Mouse (Mus musculus) kidney, postnatal 0 days (tissue): Measurements from ENCODE around the gene Cradd. TPM values are rescaled to one million over a fixed set of nuclear protein-coding genes. Genes with fewer than 3 reads are reported as not detected.

Experiments
- ATAC-seq: fragments of 200-750 bp; cut with Nextera tagmentation; replicated peaks from 2 replicates; pipeline ENCODE4 v1.8.0; 2017; ENCODE audit warnings: low read depth, moderate number of reproducible peaks, moderate TSS enrichment, moderate library complexity; ENCODE audit not compliant: low FRiP score
- DNase-seq: peaks from one replicate; pipeline ENCODE4 v3.0.0-alpha.2; 2016; ENCODE audit warnings: low spot score
- H3K27ac ChIP-seq: fragments of 300-500 bp; sonication (generic); 2 replicates; pipeline ENCODE4 v1.5.1; 2014; ENCODE audit warnings: mild to moderate bottlenecking
- H3K27me3 ChIP-seq: fragments of 300-500 bp; sonication (generic); 2 replicates; pipeline ENCODE4 v1.6.1; 2014; ENCODE audit warnings: low read length, mixed read lengths; ENCODE audit not compliant: insufficient read depth
- H3K36me3 ChIP-seq: fragments of 300-500 bp; sonication (generic); 2 replicates; pipeline ENCODE4 v1.6.1; 2014; ENCODE audit warnings: low read length, mixed read lengths; ENCODE audit not compliant: insufficient read depth
- H3K4me1 ChIP-seq: fragments of 300-500 bp; sonication (generic); replicated peaks from 2 replicates; pipeline ENCODE4 v1.6.1; 2014; ENCODE audit warnings: antibody characterized with exemption, low read length, mixed read lengths; ENCODE audit not compliant: insufficient read depth
- H3K4me2 ChIP-seq: fragments of 300-500 bp; sonication (generic); 2 replicates; pipeline ENCODE4 v1.6.1; 2014; ENCODE audit warnings: mild to moderate bottlenecking, low read length, moderate library complexity, mixed read lengths
- H3K4me3 ChIP-seq: fragments of 300-500 bp; sonication (generic); replicated peaks from 2 replicates; pipeline ENCODE4 v1.5.1; 2014; ENCODE audit warnings: low read depth, low read length
- H3K9ac ChIP-seq: fragments of 300-500 bp; sonication (generic); 2 replicates; pipeline ENCODE4 v1.6.1; 2014; ENCODE audit warnings: low read depth, low read length
- H3K9me3 ChIP-seq: fragments of 300-500 bp; sonication (generic); replicated peaks from 2 replicates; pipeline ENCODE4 v1.6.1; 2016; ENCODE audit warnings: low read length, inconsistent platforms, mixed read lengths
- CTCF ChIP-seq: IDR thresholded peaks from 2 replicates; pipeline ENCODE4 v1.5.1; 2016; ENCODE audit warnings: antibody characterized with exemption, low read depth, mild to moderate bottlenecking, moderate library complexity
- WGBS: fragments of 180-500 bp; shearing (Covaris S2); extraction: QIAGEN DNeasy Blood & Tissue Kit; methylation state at CpG from one replicate; pipeline ENCODE4 v1.1.7; 2014; 5-methylcytosine and 5-hydroxymethylcytosine counted together
- polyA plus RNA-seq: library from polyadenylated mRNA; unstranded; fragments of >200 nt; fragmentation: Nextera tagmentation; extraction: Ambion mirVana; gene quantifications from 2 replicates; pipeline ENCODE4 v1.2.1, GENCODE M21; 2015

Cradd gene
- polyA plus RNA-seq, 1 experiment from 2014 or later, result 10.5 TPM

GRCm38 (mm10) chr10:95367241-95367640 lies 43.3 kb upstream of the Cradd start:
- 76% methylated on average over 7 of the region's 7 CpGs for WGBS
- no peak overlapping the region for H3K4me3 ChIP-seq
- no peak overlapping the region for H3K27ac ChIP-seq
- no peak overlapping the region for H3K4me2 ChIP-seq
- no peak overlapping the region for H3K9ac ChIP-seq
- DNase-seq (no peak), ATAC-seq (no peak)
- no peaks in the 10 kb centered on the region for H3K4me1 ChIP-seq
- no peaks in the 10 kb centered on the region for H3K9me3 ChIP-seq
- no peaks in the 10 kb centered on the region for H3K36me3 ChIP-seq
- H3K27me3 ChIP-seq, result no peaks in the 10 kb centered on the region
- no peak for TF ChIP-seq CTCF

DNA sequence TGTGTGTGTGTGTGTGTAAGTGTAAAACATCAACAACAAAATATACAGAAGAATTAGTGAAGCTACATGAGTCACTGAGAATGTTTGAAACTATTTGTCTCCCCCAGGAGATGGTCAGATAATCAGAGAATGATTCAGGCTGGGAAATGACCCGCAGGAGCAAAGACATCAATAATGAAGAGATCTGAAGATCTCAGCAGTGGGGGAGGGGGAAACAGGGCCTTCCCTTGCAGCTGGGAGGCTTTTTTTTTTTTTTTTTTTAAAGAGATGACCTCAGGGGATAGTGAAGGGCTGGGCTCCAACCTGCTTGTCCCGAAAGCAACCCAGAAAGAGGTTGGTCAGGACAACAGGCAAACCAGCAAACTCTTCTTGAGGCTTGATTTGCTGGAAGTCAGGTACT lies 38.4 kb upstream of the Cradd start:
- no peaks in the 10 kb centered on the region for H3K36me3 ChIP-seq
- no peak overlapping the region for H3K4me3 ChIP-seq
- H3K9ac ChIP-seq, result no peak overlapping the region
- WGBS, result 33% methylated on average over 2 of the region's 2 CpGs
- DNase-seq, result peak; percentile 11
- TF ChIP-seq CTCF, result no peak
- H3K4me2 ChIP-seq, result no peak overlapping the region
- H3K9me3 ChIP-seq, result no peaks in the 10 kb centered on the region
- H3K4me1 ChIP-seq, result no peaks in the 10 kb centered on the region
- no peaks in the 10 kb centered on the region for H3K27me3 ChIP-seq
- no peak for ATAC-seq
- H3K27ac ChIP-seq, result no peak overlapping the region

GRCm38 (mm10) chr10:95361260-95361841 lies 37.4 kb upstream of the Cradd start:
- DNase-seq, result no peak
- no peak for TF ChIP-seq CTCF

DNA sequence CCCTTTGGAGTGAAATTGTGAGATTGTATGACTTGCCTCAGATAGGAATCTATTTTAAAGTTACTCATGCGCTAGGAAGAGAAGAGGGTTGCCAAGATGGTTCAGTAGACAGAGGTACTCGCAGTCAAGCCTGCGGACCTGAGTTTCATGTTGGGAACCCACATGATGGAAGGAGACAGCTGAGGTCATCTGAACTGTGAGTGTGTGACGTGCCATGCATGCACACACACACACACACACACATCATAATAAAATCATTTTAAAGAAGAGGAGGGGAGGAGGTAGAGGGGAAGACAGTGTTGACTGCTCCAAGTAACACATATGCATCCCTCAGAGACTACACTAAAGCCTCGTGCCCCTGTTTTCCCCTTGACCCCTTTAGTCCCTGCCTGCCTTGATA lies 36.1 kb upstream of the Cradd start:
- ATAC-seq (no peak), DNase-seq (no peak)
- H3K27me3 ChIP-seq, result no peaks in the 10 kb centered on the region
- no peak overlapping the region for H3K27ac ChIP-seq
- no peak overlapping the region for H3K4me3 ChIP-seq
- H3K9ac ChIP-seq, result no peak overlapping the region
- no peaks in the 10 kb centered on the region for H3K9me3 ChIP-seq
- WGBS, result 75% methylated on average over 5 of the region's 5 CpGs
- H3K36me3 ChIP-seq, result no peaks in the 10 kb centered on the region
- TF ChIP-seq CTCF, result no peak
- no peaks in the 10 kb centered on the region for H3K4me1 ChIP-seq
- H3K4me2 ChIP-seq, result no peak overlapping the region

More at GRCm38 (mm10) chr10:95361260-95361841, 37.4 kb upstream of the Cradd start:
- H3K4me3 ChIP-seq, result no peak overlapping the region
- H3K36me3 ChIP-seq, result no peaks in the 10 kb centered on the region
- no peaks in the 10 kb centered on the region for H3K4me1 ChIP-seq
- no peak for ATAC-seq
- no peak overlapping the region for H3K27ac ChIP-seq
- no peak overlapping the region for H3K4me2 ChIP-seq
- H3K9ac ChIP-seq, result no peak overlapping the region
- no peaks in the 10 kb centered on the region for H3K9me3 ChIP-seq
- H3K27me3 ChIP-seq, result no peaks in the 10 kb centered on the region
- WGBS, result 87% methylated on average over 12 of the region's 12 CpGs

DNA sequence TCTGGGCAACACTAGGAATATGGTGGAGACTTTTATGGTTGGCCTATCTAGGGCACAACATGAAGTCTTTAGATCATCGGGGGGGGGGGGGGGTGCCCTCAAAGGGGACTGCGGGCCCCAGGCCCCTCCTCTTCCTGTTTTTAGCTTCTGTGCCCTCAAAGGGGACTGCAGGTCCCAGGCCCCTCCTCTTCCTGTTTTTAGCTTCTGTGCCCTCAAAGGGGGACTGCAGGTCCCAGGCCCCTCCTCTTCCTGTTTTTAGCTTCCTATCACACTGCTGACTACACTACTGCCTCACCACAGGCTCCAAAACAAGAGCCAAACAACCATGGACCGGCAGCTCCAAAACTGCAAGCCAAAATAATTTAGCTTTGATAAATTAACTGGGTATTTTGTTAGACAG lies 33.8 kb upstream of the Cradd start:
- DNase-seq (no peak), ATAC-seq (no peak)
- Histone ChIP-seq H3K4me2 (no peak overlapping the region), H3K4me1 (no peaks in the 10 kb centered on the region), H3K9me3 (no peaks in the 10 kb centered on the region), H3K27ac (no peak overlapping the region), H3K27me3 (no peaks in the 10 kb centered on the region), H3K36me3 (no peaks in the 10 kb centered on the region), H3K4me3 (no peak overlapping the region), H3K9ac (no peak overlapping the region)
- WGBS, result 84% methylated on average over 3 of the region's 3 CpGs
- no peak for TF ChIP-seq CTCF

DNA sequence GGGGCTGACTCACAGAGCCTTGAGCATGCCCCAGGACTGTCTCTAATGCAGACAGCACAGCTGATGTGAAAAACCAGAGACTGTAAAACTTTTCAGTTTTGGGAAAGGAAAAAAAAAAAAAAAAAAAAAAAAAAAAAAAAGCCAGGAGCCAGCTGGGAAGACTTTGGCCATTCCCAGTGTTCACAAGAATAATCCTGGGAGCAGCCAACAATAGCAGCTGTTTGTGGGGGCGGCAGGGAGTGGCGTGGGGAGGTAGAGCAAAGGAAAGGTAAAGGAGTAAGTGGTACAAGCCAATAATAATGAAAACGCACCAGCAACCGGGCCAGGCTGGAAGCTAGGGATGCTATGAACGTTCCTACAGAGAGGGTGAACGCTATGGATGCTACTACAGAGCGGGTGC lies 32.8 kb upstream of the Cradd start:
- Histone ChIP-seq H3K4me1 (no peaks in the 10 kb centered on the region), H3K27ac (no peak overlapping the region), H3K27me3 (no peaks in the 10 kb centered on the region), H3K36me3 (no peaks in the 10 kb centered on the region), H3K4me2 (no peak overlapping the region), H3K4me3 (no peak overlapping the region), H3K9ac (no peak overlapping the region), H3K9me3 (no peaks in the 10 kb centered on the region)
- no peak for TF ChIP-seq CTCF
- 67% methylated on average over 7 of the region's 7 CpGs for WGBS
- ATAC-seq, result no peak
- DNase-seq, result no peak

GRCm38 (mm10) chr10:95355678-95356268 lies 31.8 kb upstream of the Cradd start:
- no peak for TF ChIP-seq CTCF
- no peaks in the 10 kb centered on the region for H3K9me3 ChIP-seq

More at GRCm38 (mm10) chr10:95355678-95356268, 31.8 kb upstream of the Cradd start:
- Histone ChIP-seq H3K27ac (no peak overlapping the region), H3K4me3 (no peak overlapping the region), H3K4me1 (no peaks in the 10 kb centered on the region), H3K4me2 (no peak overlapping the region), H3K36me3 (no peaks in the 10 kb centered on the region), H3K27me3 (no peaks in the 10 kb centered on the region), H3K9ac (no peak overlapping the region)
- peak; percentile 27 for DNase-seq
- ATAC-seq, result no peak
- WGBS, result 39% methylated on average over 6 of the region's 6 CpGs
